Mouse (Mus musculus) ovary, postnatal 14 days (tissue): Measurements from ENCODE around the gene Gm43552.
"Not testable (repeated sequence)": the region's sequence is repeated elsewhere in the genome, so short reads cannot be mapped to it uniquely, and the experiment has no call there.

Experiments
- DNase-seq: peaks from one replicate; pipeline ENCODE4 v3.0.0; 2022; ENCODE audit warnings: low spot score

The Gm43552 gene

DNA sequence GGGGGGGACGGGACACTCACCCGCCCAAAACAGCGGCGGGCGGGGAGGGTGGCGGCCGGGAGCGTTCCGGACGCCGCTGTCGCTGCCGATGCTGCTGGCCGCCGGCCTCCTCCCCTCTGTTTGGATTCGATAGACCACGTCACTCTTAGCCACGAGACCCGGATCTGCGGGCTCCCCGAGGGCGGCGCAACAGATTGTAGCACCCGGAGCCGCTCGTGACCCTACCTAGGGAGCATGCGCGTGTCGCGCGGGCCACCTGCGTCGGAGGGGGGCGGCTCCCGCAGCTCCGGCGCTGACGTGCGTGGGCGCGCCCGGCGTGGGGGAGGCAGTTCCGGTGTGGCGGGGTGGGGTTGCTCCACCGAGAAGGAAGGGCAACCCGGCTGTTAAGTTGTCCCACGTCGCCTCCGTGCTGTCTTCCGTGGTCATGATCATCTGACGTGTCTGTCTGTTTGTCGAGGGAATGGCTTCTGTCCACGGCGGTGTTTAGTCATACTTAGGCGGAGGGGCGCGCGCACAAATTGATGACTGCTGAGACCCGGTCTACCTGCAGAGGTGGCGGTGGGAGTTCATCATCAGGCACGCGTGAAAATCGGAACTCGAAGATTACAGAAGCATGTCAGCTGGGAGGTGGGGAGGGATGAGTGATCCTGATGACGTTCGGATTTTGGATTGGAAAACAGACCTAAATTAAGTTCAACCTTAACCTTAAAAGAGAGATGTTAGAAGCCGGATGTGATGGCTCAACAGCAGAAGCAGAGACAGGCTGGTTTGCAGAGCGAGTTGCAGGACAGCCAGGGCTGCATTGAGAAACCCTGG, at the start of gene Gm43552:
TSS of gene Gm43552 (minus strand) at position 118 of the 816 bp plus-strand sequence.
- DNase-seq: peak; percentile 89

DNA sequence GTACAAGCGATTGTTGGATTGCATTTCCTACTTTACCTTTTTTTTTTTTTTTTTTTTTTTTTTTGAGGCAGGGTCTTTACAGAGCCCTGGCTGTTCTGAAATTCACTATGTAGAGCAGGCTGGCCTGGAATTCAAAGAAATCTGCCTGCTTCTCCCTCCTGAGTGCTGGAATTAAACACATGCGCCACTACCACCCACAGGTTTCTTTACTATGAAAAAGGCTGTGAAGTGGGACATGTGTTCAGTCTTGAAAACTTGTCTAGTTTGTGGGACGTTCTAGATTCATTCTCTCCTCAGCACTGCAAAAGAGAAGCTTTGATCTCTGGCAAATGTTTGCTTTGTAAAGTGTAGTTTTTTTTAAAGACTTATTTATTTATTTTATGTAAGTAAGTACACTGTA, 49.3 kb upstream of the Gm43552 start:
- no peak for DNase-seq

DNA sequence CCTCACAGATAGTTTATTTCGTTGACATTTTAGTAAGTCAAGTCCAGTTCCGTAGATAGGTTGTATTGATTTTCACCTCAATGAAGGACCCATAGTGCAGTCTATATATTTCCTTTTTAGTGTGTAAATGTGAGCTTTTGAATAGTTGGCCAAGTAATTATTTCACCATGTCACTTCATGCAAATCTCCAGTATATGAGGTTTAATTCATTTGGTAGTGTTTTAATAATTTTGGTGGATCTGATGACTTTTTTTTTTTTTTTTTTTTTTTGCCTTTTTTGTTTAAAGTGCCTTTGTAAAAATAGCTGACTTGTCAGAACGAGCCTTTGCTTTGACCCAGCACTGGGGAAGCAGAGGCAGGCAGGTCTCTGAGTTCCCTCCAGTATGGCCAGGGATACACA, 47.2 kb upstream of the Gm43552 start:
- DNase-seq: no peak

DNA sequence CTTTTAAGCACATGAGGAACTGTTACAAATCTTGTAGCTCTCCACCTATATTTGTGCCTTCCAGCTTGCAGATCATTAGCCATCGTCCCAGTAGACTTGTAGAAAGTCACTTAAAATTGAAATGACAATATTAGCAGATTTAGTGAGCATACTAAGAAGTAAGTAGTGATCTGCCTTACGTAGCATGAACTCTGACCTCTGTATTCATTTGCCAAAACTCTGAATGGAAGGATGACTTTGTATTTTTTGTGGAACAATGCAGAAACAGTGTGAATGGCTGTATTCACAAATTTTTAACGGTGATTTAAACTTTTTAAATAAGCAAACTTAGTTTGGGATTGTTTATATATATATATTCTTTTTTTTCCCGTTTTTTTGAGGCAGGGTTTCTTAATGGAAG, 46.2 kb upstream of the Gm43552 start:
- DNase-seq: no peak

DNA sequence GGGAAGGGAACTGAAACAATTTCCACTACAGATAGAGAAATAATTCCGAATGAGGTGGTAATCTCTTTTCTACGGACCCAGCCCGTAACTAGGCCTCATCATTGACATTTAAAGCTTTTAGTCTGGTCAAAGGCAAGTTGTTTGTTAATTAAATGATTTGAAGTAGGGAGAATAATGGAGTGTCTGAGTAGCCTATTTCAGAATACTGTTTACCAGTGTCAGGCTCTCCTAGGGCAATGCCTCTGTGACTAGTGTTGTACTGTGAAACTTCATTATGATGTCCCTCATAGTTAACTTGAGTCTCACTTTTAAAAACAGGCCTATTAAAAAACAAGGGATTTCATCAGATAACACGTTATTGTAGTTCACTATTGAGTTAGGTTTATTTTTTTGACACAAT, 45.5 kb upstream of the Gm43552 start:
- no peak for DNase-seq

DNA sequence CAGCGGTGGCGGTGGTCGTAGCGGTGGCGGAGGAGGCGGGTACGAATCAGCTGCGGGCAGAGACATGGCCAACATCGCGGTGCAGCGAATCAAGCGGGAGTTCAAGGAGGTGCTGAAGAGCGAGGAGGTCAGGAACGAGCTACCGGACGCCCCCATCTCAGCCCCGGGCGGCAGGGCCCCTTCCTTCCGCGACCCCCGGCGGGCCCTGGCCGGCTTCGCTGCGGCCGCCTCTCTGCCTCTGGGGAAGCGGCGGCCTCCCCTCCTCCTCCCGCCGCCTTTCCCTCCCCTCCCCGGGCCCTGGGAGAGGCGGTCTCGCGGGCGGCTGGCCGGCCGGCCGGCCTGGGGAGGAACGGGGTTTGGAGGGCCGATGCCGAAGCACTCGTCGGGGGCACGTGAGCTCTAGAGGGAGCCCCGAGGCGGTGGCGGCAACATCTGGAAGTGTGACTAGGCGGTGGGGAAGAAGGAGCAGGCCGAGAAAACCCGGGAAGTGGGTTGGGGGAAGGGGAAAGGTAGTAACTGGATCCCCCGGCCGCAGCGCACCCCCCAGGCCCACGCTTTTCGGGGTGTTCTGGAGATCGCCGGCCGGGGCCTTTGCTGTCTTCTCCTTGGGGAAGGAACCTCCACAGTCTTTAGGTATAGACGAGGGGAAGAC, 44.9 kb upstream of the Gm43552 start:
- DNase-seq: no peak

DNA sequence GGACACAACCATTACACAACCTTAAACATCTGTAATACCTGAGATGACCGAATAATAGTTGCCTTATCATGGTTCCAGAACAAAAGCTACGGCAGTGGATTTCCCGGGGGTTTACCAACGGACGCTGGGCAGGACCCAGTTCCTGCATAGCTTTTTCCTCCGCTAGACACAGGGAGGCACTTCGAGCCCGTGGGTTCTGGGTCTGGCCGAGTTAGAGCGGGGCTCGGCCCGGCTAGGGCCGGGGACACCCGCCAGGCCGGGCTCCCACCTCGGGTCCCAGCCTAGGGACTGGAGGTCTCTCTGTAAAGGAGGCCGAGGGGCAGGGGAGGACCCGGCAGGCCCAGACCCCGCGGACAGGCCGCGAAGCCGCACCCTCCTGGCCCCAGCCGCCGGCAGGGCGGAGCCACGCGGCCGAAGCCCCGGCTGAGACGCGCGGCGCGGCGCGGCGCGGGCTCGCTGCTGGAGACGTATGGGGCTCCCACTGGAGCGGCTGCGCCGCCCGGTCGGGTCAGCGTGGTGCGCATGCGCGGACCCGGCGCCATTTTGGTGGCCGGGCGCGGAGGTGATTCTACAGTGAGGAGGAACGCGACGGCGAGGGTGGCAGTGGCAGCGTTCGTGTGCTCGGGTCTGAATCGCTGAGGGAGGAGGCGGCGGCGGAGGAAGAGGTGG, 44.3 kb upstream of the Gm43552 start, which contains the start of the genes Smim14 and Ube2k:
TSS of gene Smim14 (minus strand) at position 434 of the 669 bp plus-strand sequence.
TSS of gene Ube2k (plus strand) at position 483 of the 669 bp plus-strand sequence.
- peak; percentile 93 for DNase-seq

DNA sequence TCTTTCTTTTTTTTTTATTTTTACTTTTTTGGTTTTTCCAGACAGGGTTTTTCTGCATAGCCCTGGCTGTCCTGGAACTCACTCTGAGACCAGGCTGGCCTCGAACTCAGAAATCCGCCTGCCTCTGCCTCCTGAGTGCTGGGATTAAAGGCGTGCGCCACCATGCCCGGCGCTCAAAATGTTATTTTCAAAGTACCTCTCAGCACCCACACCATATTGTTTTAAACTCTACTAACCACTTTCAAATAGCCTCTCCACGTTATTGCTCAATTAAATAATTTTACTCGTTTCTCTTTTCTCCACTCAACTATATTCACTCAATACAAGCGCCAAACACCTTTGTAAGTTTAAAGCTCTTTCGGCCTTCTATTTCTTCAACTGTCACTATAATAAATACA, 43.4 kb upstream of the Gm43552 start:
- DNase-seq: not testable (repeated sequence)

DNA sequence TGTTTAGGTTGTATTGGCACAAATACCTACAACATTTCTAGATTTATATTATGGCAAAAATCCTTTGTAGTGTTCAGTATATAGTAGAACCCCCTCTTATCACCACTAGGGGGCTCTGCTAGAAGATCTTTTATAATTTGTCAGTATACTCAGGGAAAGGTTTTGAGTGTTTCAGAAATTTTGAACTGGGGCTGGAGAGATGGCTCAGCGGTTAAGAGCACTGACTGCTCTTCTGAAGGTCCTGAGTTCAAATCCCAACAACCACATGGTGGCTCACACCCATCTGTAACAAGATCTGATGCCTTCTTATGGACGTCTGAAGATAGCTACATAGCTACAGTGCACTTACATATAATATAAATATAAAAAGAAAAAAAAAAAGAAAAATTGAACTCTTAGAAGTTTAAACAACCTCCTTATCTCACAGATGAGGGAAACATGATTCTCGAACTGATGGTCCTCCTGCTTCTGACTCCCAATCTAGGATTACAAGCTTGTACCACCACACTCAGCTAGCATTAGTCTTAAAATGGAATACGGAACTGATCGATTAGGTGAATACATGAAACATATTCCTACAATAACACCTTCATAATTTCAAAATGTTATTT, 42.9 kb upstream of the Gm43552 start:
- peak; percentile 13 for DNase-seq

DNA sequence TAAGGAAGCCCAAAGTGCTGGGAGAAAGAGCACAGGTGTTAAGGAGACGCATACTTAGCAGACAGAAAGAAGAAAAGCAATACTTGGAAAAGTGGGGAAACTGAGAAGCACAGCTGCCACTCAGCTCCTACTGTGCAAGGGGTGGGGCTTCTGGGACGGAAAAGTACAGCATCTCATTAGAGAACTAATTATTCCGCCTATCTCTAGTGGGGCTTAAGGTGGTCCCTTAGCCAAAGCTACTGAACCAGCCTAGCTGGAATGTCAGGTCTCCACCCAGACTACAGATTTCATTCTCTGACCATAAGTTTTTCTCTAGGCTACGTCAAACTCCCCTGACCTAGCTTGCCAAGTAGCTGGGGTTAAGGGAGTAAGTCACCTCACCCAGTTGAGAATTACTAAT, 41.9 kb upstream of the Gm43552 start:
- no peak for DNase-seq

DNA sequence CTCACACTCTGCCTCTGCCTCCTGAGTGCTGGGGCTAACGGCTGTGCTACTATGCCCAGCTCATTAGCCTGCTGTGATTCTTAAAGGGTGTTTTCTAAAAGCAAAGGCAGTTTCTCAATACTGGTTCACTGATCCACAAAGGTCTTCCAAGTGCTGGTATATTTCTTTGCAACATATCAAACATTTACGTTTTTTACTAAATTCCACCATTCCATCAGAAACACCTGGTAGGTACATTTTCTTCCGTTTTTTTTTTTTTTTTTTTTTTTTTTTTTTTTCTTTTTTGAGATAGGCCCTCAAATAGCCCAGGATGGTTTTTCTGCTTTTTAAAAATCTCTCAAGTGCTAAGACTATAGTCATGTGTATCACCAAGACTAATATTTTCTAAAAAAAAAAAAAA, 38.6 kb upstream of the Gm43552 start:
- DNase-seq: no peak

DNA sequence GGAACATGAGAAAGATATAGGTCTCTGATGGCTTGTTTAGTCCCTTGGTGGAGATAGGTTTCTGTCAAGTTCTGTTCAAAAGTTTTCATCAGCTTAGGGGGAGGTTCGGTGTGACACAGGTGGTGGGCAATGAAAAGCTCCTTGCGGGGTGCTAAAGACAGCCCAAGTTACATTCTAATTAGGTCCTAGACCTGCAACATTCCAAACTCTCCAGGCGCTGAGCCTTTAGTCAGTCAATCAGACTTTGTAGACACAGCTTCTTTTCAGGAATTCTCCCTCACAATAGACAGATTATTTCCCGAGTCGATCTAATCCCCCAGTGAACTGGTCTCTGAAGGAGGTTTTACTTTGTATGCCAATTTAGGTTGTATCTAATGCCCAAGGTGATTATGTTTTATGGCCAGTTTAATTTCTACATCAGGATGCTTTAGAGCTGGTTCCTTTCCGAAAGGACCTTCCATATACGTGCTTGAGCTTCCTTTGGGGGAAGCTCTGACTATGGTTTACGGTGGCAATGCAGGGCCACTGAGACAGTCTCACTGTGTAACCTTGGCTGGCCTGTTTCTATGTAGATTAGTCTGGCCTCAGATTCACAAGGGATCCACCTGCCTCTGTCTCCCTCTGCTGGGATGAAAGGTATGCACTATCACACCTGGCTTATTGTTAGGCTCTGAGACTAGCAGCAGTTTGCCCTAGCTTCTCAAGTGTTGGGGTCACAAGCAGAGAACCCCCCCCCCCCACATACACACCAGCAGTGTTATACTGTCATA, 33.2 kb upstream of the Gm43552 start:
- DNase-seq: peak; percentile 9

DNA sequence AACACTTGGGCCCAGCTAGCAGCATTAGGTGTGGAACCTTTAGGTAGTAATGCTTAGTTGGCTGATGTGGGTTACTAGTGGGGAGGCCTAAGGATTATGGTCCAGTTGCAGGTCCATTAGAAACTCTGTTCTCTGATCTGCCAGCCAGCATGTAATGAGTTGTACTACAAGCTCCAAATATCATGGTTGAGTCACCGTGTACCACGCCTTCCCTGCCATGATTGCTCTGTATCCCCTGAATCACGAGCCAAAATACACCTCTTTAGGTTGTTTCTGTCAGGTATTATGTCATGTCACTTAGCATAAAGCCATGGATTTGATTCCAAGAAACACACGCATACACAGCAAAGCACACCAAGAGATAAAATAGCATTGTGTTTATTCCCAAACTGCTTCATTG, 32.2 kb upstream of the Gm43552 start:
- no peak for DNase-seq

DNA sequence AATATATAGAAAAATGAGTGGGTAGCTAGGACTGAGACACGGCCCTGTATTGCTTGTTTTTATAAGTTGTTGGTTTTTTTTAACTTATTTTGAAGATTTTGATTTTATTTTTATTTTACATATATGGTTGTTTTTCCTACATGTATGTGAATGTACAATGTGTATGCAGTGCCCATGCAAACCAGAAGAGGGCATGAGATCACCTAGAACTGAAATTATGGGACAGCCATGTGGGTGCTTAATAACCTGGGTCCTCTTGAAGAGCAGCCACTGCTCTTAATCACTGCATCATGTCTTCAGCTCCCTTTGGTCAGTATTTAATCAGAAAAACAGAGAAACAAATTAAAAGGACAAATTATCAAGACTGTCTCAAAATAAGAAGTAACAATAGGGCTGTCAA, 29.2 kb upstream of the Gm43552 start:
- no peak for DNase-seq

DNA sequence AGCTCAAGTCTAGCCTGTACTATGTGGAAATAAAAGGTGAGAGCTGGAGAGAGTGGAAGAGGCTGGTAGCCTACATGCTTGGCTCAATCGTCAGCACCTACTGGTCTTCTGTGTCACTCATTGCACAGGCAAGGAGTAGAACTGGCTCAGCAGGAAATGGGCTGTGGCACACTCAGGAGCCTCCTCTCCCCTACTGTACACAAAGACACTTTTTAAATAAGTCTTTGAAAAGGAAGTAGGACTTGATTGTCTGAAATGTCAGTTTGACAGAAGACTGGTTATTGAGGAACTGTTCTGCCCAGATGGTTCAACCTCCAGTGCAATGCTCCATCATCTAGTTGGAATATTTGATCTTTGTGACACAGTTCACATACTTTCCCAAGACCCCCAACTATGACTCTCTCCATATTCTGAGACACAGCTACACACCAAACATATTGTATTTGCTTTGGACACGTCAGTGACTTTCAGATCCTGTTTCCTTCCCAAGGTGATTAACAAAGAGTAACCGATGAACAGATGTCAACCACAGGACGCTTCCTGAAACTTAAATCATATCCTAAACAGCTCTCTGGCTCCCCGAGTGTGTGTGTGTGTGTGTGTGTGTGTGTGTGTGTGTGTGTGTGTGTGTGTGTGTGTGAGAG, 22.1 kb upstream of the Gm43552 start:
- no peak for DNase-seq

DNA sequence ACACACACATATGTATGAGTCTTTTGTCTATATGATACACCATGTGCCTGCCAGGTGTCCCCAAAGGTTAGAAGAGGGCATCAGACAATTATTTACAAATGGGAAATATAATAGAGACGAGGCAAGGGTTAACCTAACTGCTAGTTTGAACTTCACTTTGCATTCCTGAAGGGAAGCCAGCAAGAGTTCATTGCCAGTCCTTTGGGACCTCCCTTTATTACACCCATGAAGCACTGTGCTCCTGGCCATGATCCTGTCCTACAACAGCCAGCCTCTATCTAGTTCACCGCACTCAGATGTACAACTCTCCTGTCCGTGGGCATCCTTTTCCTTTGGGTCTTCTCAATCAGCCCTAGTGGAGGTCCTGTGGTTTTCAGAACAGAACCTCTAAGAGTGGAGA, 20.9 kb upstream of the Gm43552 start:
- DNase-seq: peak; percentile 11

DNA sequence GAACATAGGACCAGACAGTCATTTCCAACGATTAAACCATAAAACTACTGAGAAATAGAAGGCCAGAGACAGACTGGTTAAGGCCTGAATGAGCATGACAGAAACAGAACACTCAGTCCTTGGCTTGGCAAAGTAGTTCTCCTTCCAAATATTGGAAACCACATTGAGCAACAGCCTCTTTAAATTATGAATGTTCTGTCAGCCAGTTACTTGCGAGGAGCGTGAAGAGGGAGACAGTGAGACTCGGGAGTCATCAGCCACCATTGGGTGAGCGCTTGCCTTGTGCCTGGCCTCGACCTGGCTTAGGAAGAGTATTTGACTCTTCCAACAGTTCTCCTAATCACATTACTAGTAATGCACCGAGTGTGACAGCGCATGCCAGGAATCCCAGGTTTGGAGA, 15.8 kb upstream of the Gm43552 start:
- DNase-seq: no peak

DNA sequence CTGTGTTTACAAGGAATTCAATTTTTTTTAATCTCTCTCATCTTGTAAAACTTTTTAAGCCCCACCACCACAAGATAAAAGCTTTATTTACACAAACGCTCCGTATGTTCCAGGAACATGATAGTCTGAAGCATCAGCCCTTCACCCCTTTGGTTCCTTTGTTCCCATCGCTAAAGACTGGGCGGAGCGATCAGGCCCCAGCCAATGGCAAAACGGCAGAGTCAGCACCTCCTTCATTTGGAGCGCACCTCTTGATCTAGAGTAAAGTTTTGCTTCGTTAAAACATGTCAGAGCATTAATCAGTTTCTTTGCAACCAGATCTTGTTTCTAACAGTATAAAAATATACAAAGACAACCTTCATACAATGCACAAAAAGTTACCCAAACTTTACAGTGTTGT, 13.2 kb upstream of the Gm43552 start:
- DNase-seq: no peak

DNA sequence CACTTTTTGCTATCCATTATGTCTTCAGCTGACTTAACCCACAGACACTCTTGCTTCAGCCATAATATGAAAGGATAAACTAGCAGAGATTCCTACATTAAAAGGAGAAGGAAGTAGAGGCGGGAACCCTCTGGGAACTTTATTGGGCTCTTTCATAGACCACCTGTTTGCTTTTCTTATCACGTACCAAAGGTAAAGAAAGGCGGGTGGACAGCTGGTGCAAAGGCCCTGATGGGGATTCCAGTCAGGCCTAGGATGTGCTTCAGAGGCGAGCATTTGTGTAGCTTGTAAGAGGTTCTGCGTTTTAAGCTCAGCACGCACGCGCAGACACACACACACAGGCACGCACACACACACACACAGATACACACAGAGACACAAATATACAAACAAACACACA, 8.8 kb upstream of the Gm43552 start:
- no peak for DNase-seq

DNA sequence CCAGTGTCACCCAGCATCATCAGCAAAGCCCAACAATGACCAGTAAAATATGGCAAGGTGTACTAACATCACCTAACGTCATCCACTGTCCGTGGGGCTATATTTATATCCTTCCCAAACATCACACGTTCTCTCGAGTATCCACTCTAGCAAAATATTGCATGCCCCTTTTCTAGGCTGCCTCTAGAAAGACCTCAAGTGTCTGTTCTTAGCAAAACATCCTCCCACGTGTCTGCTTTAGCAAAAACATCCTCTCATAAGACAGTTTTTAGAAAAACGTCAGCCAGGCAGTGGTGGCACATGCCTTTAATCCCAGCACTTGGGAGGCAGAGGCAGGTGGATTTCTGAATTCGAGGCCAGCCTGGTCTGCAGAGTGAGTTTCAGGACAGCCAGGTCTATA, 7.6 kb upstream of the Gm43552 start:
- DNase-seq: no peak
